Mouse (Mus musculus) spleen, adult 2 months (tissue): ENCODE data around the gene Pwwp2a.

Experiments used
- CTCF ChIP-seq: fragments of 200-500 bp; IDR thresholded peaks from 2 replicates; pipeline ENCODE4 v1.5.1; 2011; ENCODE audit warnings: mild to moderate bottlenecking, inconsistent platforms; ENCODE audit not compliant: insufficient read depth, insufficient read length, insufficient replicate concordance; ENCODE audit errors: extremely low read depth
- POLR2A ChIP-seq: fragments of 200-500 bp; IDR thresholded peaks from 2 replicates; pipeline ENCODE4 v1.6.1; 2011; ENCODE audit warnings: low read depth, low read length, inconsistent platforms

GRCm38 (mm10) chr11:43696623-43697022 lies 14.8 kb downstream of the Pwwp2a start:
- TF ChIP-seq CTCF (no peak), POLR2A (no peak)
